8 mouse cellular contexts compared by ENCODE assay signal in genomic region chrX:139870300-139870711, GRCm38 (mm10). TPM values are rescaled to one million over a fixed set of nuclear protein-coding genes. Genes with fewer than 3 reads are reported as not detected.
DNase-seq lines count a peak whose midpoint lies in the region; ATAC-seq lines count a peak whose summit lies in the region.

No protein-coding gene starts in this region.

- H3K4me2 ChIP-seq in lung, embryonic 16.5 days (ENCODE audit: low read depth, low read length), result peak overlapping the region; percentile 66
- H3K4me2 ChIP-seq in stomach, embryonic 14.5 days (replicated peaks; ENCODE audit: low read depth, low read length), result peak overlapping the region; percentile 57

- peak; percentile 48; the same call in 1 of the 2 replicates for ATAC-seq in lung, embryonic 16.5 days (ENCODE audit: low read depth)
- ATAC-seq in stomach, embryonic 14.5 days (ENCODE audit: insufficient number of reproducible peaks, insufficient read depth, low FRiP score, low read depth), result peak; percentile 44; the same call in 1 of the 2 replicates

- H3K4me3 ChIP-seq in lung, embryonic 16.5 days (ENCODE audit: low read length), result peak overlapping the region; percentile 65
- H3K4me3 ChIP-seq in stomach, embryonic 14.5 days (ENCODE audit: low read depth, low read length), result peak overlapping the region; percentile 52

- no peaks in the 10 kb centered on the region for H3K36me3 ChIP-seq in lung, embryonic 16.5 days (ENCODE audit: control insufficient read depth, insufficient read depth, low read length)
- no peaks in the 10 kb centered on the region for H3K36me3 ChIP-seq in stomach, embryonic 14.5 days (ENCODE audit: control insufficient read depth, insufficient read depth, low read length)

- H3K9ac ChIP-seq in lung, embryonic 16.5 days (ENCODE audit: low read length), result 0 out of 2 replicates have a peak overlapping the region, but pooled peaks have one; percentile 73
- H3K9ac ChIP-seq in stomach, embryonic 14.5 days (replicated peaks; ENCODE audit: low read depth, low read length), result no peak overlapping the region

- peak; percentile 19 to 22 for DNase-seq in right cerebral cortex, postnatal 10 days (ENCODE audit: low spot score in 2 of 2)
- no peak for DNase-seq in right cerebral cortex, adult 18-20 months
- peak; percentile 8 for DNase-seq in embryo, embryonic 11.5 days (ENCODE audit: low read depth, low spot score)
- DNase-seq in heart, adult 9 months (ENCODE audit: low spot score in 2 of 2), result peak; percentile 3 to 26
- DNase-seq in kidney, adult 8-10 months, result peak; percentile 17 to 49
- DNase-seq in testis, postnatal 14 days (ENCODE audit: low spot score), result no peak

- no peak overlapping the region for H3K27ac ChIP-seq in lung, embryonic 16.5 days (ENCODE audit: low read length)
- no peak overlapping the region for H3K27ac ChIP-seq in stomach, embryonic 14.5 days (ENCODE audit: low read length)

- no peaks in the 10 kb centered on the region for H3K9me3 ChIP-seq in lung, embryonic 16.5 days (ENCODE audit: control insufficient read depth, low read length)
- H3K9me3 ChIP-seq in stomach, embryonic 14.5 days (ENCODE audit: control insufficient read depth, low read depth, low read length), result no peaks in the 10 kb centered on the region

- 18% methylated on average over 15 of the region's 15 CpGs for WGBS in lung, embryonic 16.5 days
- WGBS in stomach, embryonic 14.5 days, result 19% methylated on average over 15 of the region's 15 CpGs

- no peaks in the 10 kb centered on the region for H3K27me3 ChIP-seq in lung, embryonic 16.5 days (ENCODE audit: control insufficient read depth, insufficient read depth, low read depth, low read length)
- H3K27me3 ChIP-seq in stomach, embryonic 14.5 days (ENCODE audit: control insufficient read depth, insufficient read depth, low read length), result no peaks in the 10 kb centered on the region

- no peaks in the 10 kb centered on the region for H3K4me1 ChIP-seq in lung, embryonic 16.5 days (replicated peaks; ENCODE audit: control insufficient read depth, insufficient read depth, low read length)
- no peaks in the 10 kb centered on the region for H3K4me1 ChIP-seq in stomach, embryonic 14.5 days (ENCODE audit: control insufficient read depth, insufficient read depth, low read length)

RNA-seq across cellular contexts. Expression of gene Morc4, which starts 1.2 kb away (rescaled TPM):
- polyA plus RNA-seq in lung, embryonic 16.5 days (2015; fragmentation: Nextera tagmentation; extraction: Ambion mirVana), result 13.6 and 13.9 TPM in 2 replicates
- 17.2 and 19.1 TPM in 2 replicates for polyA plus RNA-seq in stomach, embryonic 14.5 days (2014; fragmentation: Nextera tagmentation; extraction: Ambion mirVana)

Comparison
In these comparisons a context has a peak if more than half of its experiments do, and no peak if none do; other contexts are left out.
1. DNase-seq: peak in right cerebral cortex, postnatal 10 days (2 of 2), embryo, embryonic 11.5 days (single experiment), heart, adult 9 months (2 of 2) and kidney, adult 8-10 months (2 of 2); none in right cerebral cortex, adult 18-20 months (single experiment) and testis, postnatal 14 days (single experiment).